Mouse (Mus musculus) myocyte (in vitro differentiated cells): ENCODE results near the gene Jade3. TPM values are rescaled to one million over a fixed set of nuclear protein-coding genes. Genes with fewer than 3 reads are reported as not detected.

Experiments used
- H3K27me3 ChIP-seq: one replicate; pipeline ENCODE4 v1.6.1; 2011; ENCODE audit not compliant: control insufficient read depth, insufficient read depth, insufficient read length
- H3K36me3 ChIP-seq: one replicate; pipeline ENCODE4 v1.6.1; 2011; ENCODE audit not compliant: control insufficient read depth, insufficient read depth
- H3K4me2 ChIP-seq: one replicate; pipeline ENCODE4 v1.6.1; 2011; ENCODE audit warnings: low read depth, control low read depth
- H3K4me3 ChIP-seq: one replicate; pipeline ENCODE4 v1.5.1; 2011; ENCODE audit warnings: mild to moderate bottlenecking, control low read depth, moderate library complexity
- H3K79me2 ChIP-seq: one replicate; pipeline ENCODE4 v1.6.1; 2011; ENCODE audit not compliant: control insufficient read depth, insufficient read depth
- H3ac ChIP-seq: one replicate; pipeline ENCODE4 v1.6.1; 2011; ENCODE audit not compliant: control insufficient read depth, insufficient read length
- CEBPB ChIP-seq: IDR thresholded peaks from 2 replicates; pipeline ENCODE4 v1.6.1; 2011; ENCODE audit warnings: mild to moderate bottlenecking, moderate library complexity; ENCODE audit not compliant: poor library complexity, insufficient read depth, severe bottlenecking
- E2F4 ChIP-seq: IDR thresholded peaks from one replicate; pipeline ENCODE4 v1.6.1; 2011; ENCODE audit warnings: mild to moderate bottlenecking, control low read depth, moderate library complexity; ENCODE audit not compliant: insufficient read depth
- MAX ChIP-seq: IDR thresholded peaks from one replicate; pipeline ENCODE4 v1.6.1; 2011; ENCODE audit warnings: low read depth, mild to moderate bottlenecking, control low read depth
- MYOD1 ChIP-seq, 3 experiments: IDR thresholded peaks; one replicate each; pipeline ENCODE4 v1.6.1; 2011; ENCODE audit warnings: control low read depth in 2 of 3, low read depth in 2 of 3, mild to moderate bottlenecking in 2 of 3, moderate library complexity in 1 of 3; ENCODE audit not compliant: insufficient read length in 2 of 3, control insufficient read depth in 1 of 3
- MYOG ChIP-seq, 3 experiments: IDR thresholded peaks; one replicate each; pipeline ENCODE4 v1.6.1; 2011; ENCODE audit warnings: control low read depth in 2 of 3, low read depth in 2 of 3, mild to moderate bottlenecking in 2 of 3; ENCODE audit not compliant: insufficient read length in 2 of 3, control insufficient read depth in 1 of 3, insufficient read depth in 1 of 3
- POLR2A ChIP-seq: IDR thresholded peaks from one replicate; pipeline ENCODE4 v1.6.1; 2011; ENCODE audit warnings: low read depth, mild to moderate bottlenecking, control low read depth, moderate library complexity; ENCODE audit not compliant: insufficient read length
- POLR2AphosphoS2 ChIP-seq: IDR thresholded peaks from one replicate; pipeline ENCODE4 v1.6.1; 2011; ENCODE audit warnings: low read depth, control low read depth; ENCODE audit not compliant: insufficient read length
- REST ChIP-seq: IDR thresholded peaks from one replicate; pipeline ENCODE4 v1.6.1; 2011; ENCODE audit warnings: mild to moderate bottlenecking, control low read depth, moderate library complexity; ENCODE audit not compliant: insufficient read depth, insufficient read length
- SRF ChIP-seq: IDR thresholded peaks from one replicate; pipeline ENCODE4 v1.6.1; 2011; ENCODE audit warnings: low read depth; ENCODE audit not compliant: control insufficient read depth, insufficient read length
- TCF12 ChIP-seq: IDR thresholded peaks from one replicate; pipeline ENCODE4 v1.6.1; 2011; ENCODE audit warnings: mild to moderate bottlenecking, control low read depth; ENCODE audit not compliant: poor library complexity, insufficient read depth, severe bottlenecking
- TCF3 ChIP-seq: IDR thresholded peaks from one replicate; pipeline ENCODE4 v1.6.1; 2011; ENCODE audit warnings: low read depth, control low read depth; ENCODE audit not compliant: insufficient read length
- USF1 ChIP-seq: IDR thresholded peaks from one replicate; pipeline ENCODE4 v1.6.1; 2011; ENCODE audit warnings: low read depth, mild to moderate bottlenecking, control low read depth, moderate library complexity
- polyA plus RNA-seq: library from polyadenylated mRNA; unstranded; fragments of >200 nt; fragmentation: generic; extraction: Trizol; gene quantifications from one replicate; pipeline ENCODE4 v1.2.1, GENCODE M21; 2012; ENCODE audit warnings: missing spikeins

Jade3 gene
- polyA plus RNA-seq, 1 experiment, result 1.2 TPM

DNA sequence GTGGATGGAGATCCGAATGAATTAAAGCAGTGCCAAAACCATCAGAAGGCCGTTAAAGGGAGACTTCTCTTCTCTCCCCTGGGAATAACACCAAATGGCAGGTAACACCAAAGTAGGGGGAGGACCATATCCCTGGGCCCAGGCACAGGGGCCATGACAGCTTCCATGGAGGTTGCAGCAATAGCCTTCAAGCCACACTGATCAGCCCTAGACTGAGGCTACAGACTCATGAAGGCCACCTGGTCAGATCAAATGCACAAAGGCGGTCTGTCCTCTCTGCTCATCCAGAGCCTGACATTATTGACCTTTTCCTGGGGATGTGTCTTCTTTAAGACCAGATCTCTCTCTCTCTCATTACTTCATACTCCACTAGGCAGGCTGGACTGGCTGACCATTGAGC is 118.4 kb downstream of the Jade3 start:
- no peaks in the 10 kb centered on the region for H3K27me3 ChIP-seq
- H3ac ChIP-seq, result no peak overlapping the region

DNA sequence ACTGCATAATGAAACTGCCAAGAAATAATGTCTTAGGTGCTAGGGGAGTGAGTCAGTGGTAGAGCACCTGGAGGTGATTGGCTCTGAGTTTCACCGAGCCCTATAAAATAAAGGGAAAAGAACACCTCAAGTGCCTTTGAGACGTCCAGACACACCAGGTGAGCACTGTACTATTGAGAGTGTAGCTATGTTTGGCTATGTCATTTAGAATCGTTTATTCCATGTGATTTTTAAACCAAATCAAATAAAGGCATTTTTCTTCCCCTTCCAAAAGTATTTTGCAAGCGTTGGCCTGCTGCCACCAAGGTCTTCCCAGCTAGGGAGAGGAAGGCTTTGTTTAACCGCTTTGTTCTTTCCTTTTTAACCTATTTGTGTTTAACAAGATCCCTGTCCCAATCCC is 122.1 kb downstream of the Jade3 start:
- Histone ChIP-seq H3K36me3 (no peaks in the 10 kb centered on the region), H3K4me2 (peak overlapping the region; percentile 60), H3K4me3 (no peak overlapping the region), H3ac (no peak overlapping the region), H3K79me2 (no peaks in the 10 kb centered on the region), H3K27me3 (no peaks in the 10 kb centered on the region)
- TF ChIP-seq REST, result no peak
- no peak for TF ChIP-seq E2F4
- no peak for TF ChIP-seq CEBPB
- no peak for TF ChIP-seq MYOG (IDR thresholded peaks at IDR 0.05; ENCODE audit: control insufficient read depth in 1 of 3, insufficient read depth in 1 of 3, insufficient read length in 2 of 3, low read depth in 2 of 3)
- TF ChIP-seq POLR2A, result no peak
- TF ChIP-seq SRF, result no peak
- no peak for TF ChIP-seq TCF12
- TF ChIP-seq MAX, result no peak

More for the DNA sequence above, 118.4 kb downstream of the Jade3 start:
- Histone ChIP-seq H3K4me3 (no peak overlapping the region), H3K36me3 (no peaks in the 10 kb centered on the region), H3K4me2 (no peak overlapping the region), H3K79me2 (no peaks in the 10 kb centered on the region)
- TF ChIP-seq TCF12 (no peak), MYOG (IDR thresholded peaks at IDR 0.05; ENCODE audit: control insufficient read depth in 1 of 3, insufficient read depth in 1 of 3, insufficient read length in 2 of 3, low read depth in 2 of 3) (no peak), USF1 (no peak), CEBPB (no peak), POLR2A (no peak), SRF (no peak), MAX (no peak), MYOD1 (IDR thresholded peaks at IDR 0.05; ENCODE audit: control insufficient read depth in 1 of 3, insufficient read length in 2 of 3, low read depth in 2 of 3) (no peak)

DNA sequence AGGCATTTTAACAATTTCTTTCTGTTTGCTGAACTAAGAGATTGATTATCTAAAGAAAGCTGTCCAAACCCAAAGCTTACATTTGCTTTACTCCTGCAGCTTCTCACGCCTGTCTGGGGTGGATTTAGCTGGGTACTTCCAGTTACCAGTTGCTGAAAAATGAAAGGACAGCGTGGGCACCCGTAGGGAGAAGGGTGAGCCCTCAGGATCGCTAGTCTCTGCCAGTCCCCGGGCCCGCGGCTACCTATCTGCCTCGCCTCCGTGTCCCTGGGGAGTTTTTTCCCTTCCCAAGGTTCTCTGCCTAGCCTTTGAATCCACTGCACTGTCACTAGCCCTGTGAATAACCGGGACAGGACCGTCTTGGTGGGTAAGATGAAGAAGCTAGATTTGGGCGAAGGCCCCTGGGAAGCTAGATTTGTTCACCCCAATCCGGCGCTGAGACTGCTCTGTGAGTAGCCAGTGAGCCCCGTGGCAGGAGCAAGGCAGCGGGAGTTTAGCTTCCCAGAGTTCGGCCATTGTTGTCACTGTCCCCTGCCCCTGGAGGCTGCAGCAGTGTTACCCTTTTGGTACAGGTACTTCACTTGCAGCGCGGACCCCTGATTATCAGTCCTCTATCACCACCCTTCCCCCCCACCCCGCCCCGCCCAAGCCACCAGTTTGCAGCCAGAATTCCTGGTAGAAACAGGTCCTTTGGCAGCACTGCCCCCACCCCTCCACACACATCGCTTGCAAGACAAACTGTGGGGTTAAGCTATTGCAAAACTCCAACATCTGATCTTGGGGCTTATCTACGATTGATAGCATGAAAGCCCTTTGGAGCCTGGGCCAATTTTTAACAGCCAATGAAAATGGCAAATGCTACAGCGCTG is 122.8 kb downstream of the Jade3 start:
- Histone ChIP-seq H3K36me3 (no peaks in the 10 kb centered on the region), H3K4me3 (no peak overlapping the region), H3K79me2 (no peaks in the 10 kb centered on the region), H3K4me2 (peak overlapping the region; percentile 60), H3K27me3 (no peaks in the 10 kb centered on the region), H3ac (no peak overlapping the region)
- TF ChIP-seq REST (no peak), MYOG (IDR thresholded peaks at IDR 0.05; ENCODE audit: control insufficient read depth in 1 of 3, insufficient read depth in 1 of 3, insufficient read length in 2 of 3, low read depth in 2 of 3) (no peak), E2F4 (no peak), CEBPB (no peak), SRF (no peak), MAX (no peak), USF1 (no peak), TCF12 (no peak), POLR2AphosphoS2 (no peak), TCF3 (no peak), MYOD1 (IDR thresholded peaks at IDR 0.05; ENCODE audit: control insufficient read depth in 1 of 3, insufficient read length in 2 of 3, low read depth in 2 of 3) (no peak), POLR2A (no peak)

DNA sequence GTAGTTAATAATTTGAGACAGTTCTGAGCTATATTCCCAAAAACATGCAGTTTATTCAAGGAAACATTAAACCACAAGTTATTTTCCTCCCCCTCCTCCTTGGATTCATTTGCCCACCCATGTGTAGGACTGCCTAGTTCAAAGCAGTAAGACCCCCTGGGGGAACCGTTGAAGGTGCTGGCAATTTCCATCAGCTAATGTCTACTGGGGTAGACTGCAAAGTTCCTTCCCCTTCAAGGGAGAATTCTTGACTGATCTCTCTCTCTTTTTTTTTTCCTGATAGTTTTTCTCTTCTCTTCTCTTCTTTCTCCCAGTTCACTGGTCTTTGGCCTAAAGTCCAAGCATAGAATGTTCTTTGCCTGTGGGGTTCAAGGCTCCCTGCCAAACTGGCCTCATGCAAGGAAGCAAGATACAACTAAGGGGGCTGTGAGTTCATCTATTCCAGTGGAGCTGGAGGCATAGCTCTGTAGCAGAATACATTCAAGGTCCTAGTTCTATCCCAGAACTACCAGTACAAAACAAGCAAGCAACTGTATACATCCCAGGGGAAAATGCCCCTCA is 123.5 kb downstream of the Jade3 start:
- H3K27me3 ChIP-seq, result no peaks in the 10 kb centered on the region
- H3K36me3 ChIP-seq, result no peaks in the 10 kb centered on the region
- H3K79me2 ChIP-seq, result no peaks in the 10 kb centered on the region
- TF ChIP-seq MYOD1 (IDR thresholded peaks at IDR 0.05; ENCODE audit: control insufficient read depth in 1 of 3, insufficient read length in 2 of 3, low read depth in 2 of 3) (no peak), USF1 (no peak), TCF3 (no peak), TCF12 (no peak), E2F4 (no peak), CEBPB (no peak)
- peak overlapping the region; percentile 60 for H3K4me2 ChIP-seq
- H3K4me3 ChIP-seq, result no peak overlapping the region
- no peak overlapping the region for H3ac ChIP-seq

DNA sequence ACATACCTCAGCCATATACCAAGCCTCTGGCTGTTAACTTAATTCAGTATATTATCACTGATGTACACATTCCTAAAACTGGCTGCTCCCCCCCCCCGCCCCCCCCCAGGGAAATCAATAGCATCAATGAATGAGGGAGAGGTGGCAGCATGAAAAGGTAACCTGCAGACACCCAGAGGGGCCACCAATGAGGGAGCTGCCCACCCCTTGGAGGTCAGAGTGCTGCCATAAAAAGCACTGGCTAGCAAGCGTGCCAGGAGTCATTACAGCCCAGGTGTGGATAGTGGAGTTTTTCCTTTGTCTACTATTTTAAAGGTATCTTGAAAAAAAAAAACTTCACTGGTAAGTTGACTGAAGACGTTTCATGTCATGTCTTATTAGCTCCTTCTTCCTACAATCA is 124.0 kb downstream of the Jade3 start, which contains the start of gene Rgn:
Rgn (plus strand) TSS at position 256 of the 400 bp plus-strand sequence.
- TF ChIP-seq MYOD1 (IDR thresholded peaks at IDR 0.05; ENCODE audit: control insufficient read depth in 1 of 3, insufficient read length in 2 of 3, low read depth in 2 of 3) (no peak), SRF (no peak)
- peak within 1 kb of the TSS; percentile 60 for H3K4me2 ChIP-seq
- H3K36me3 ChIP-seq, result no peaks in the 10 kb centered on the region
- H3K79me2 ChIP-seq, result no peaks in the 10 kb centered on the region
- no peaks in the 10 kb centered on the region for H3K27me3 ChIP-seq
- H3ac ChIP-seq, result no peak within 1 kb of the TSS
- no peak within 1 kb of the TSS for H3K4me3 ChIP-seq
